Mouse (Mus musculus): ENCODE results near the gene Nrap. TPM values are rescaled to one million over a fixed set of nuclear protein-coding genes. Genes with fewer than 3 reads are reported as not detected.
A peak's percentile ranks its signal among the peaks of the same experiment; 100 is the strongest.

Gene Nrap
- polyA plus RNA-seq, 1 experiment: 25.5 TPM

- H3K4me3 ChIP-seq: no peak overlapping the region
- no peaks in the 10 kb centered on the region for H3K79me2 ChIP-seq (ENCODE audit: control insufficient read depth, insufficient read depth)
- TF ChIP-seq MYOG (IDR thresholded peaks at IDR 0.05; ENCODE audit: control insufficient read depth in 1 of 3, insufficient read depth in 1 of 3, insufficient read length in 2 of 3, low read depth in 2 of 3): no peak
- no peak for TF ChIP-seq TCF12 (IDR thresholded peaks at IDR 0.05; ENCODE audit: insufficient read depth, poor library complexity, severe bottlenecking)
- TF ChIP-seq CEBPB (IDR thresholded peaks at IDR 0.05; ENCODE audit: insufficient read depth, poor library complexity, severe bottlenecking): no peak
- no peak for TF ChIP-seq USF1 (IDR thresholded peaks at IDR 0.05; ENCODE audit: low read depth)
- no peak for TF ChIP-seq MYOD1 (IDR thresholded peaks at IDR 0.05; ENCODE audit: control insufficient read depth in 1 of 3, insufficient read length in 2 of 3, low read depth in 2 of 3)
- no peak for TF ChIP-seq POLR2A (IDR thresholded peaks at IDR 0.05; ENCODE audit: insufficient read length, low read depth)
- no peak for TF ChIP-seq SRF (IDR thresholded peaks at IDR 0.05; ENCODE audit: control insufficient read depth, insufficient read length, low read depth)
- no peak overlapping the region for H3K4me2 ChIP-seq (ENCODE audit: low read depth)
- no peak overlapping the region for H3ac ChIP-seq (ENCODE audit: control insufficient read depth, insufficient read length)
- H3K27me3 ChIP-seq (ENCODE audit: control insufficient read depth, insufficient read depth, insufficient read length): no peaks in the 10 kb centered on the region
- no peaks in the 10 kb centered on the region for H3K36me3 ChIP-seq (ENCODE audit: control insufficient read depth, insufficient read depth)
These were observed 17.6 kb downstream of the Nrap start for GRCm38 (mm10) chr19:56372226-56372625.

GRCm38 (mm10) chr19:56370389-56371150, 19.3 kb downstream of the Nrap start:
- Histone ChIP-seq H3K79me2 (ENCODE audit: control insufficient read depth, insufficient read depth) (no peaks in the 10 kb centered on the region), H3ac (ENCODE audit: control insufficient read depth, insufficient read length) (no peak overlapping the region), H3K4me2 (ENCODE audit: low read depth) (no peak overlapping the region), H3K27me3 (ENCODE audit: control insufficient read depth, insufficient read depth, insufficient read length) (no peaks in the 10 kb centered on the region), H3K36me3 (ENCODE audit: control insufficient read depth, insufficient read depth) (no peaks in the 10 kb centered on the region), H3K4me3 (no peak overlapping the region)
- TF ChIP-seq POLR2A (IDR thresholded peaks at IDR 0.05; ENCODE audit: insufficient read length, low read depth) (no peak), E2F4 (IDR thresholded peaks at IDR 0.05; ENCODE audit: insufficient read depth) (no peak), TCF12 (IDR thresholded peaks at IDR 0.05; ENCODE audit: insufficient read depth, poor library complexity, severe bottlenecking) (no peak), REST (IDR thresholded peaks at IDR 0.05; ENCODE audit: insufficient read depth, insufficient read length) (no peak), TCF3 (IDR thresholded peaks at IDR 0.05; ENCODE audit: insufficient read length, low read depth) (no peak), CEBPB (IDR thresholded peaks at IDR 0.05; ENCODE audit: insufficient read depth, poor library complexity, severe bottlenecking) (peak; percentile 83)

- Histone ChIP-seq H3ac (ENCODE audit: control insufficient read depth, insufficient read length) (no peak overlapping the region), H3K4me2 (ENCODE audit: low read depth) (no peak overlapping the region), H3K79me2 (ENCODE audit: control insufficient read depth, insufficient read depth) (no peaks in the 10 kb centered on the region), H3K27me3 (ENCODE audit: control insufficient read depth, insufficient read depth, insufficient read length) (no peaks in the 10 kb centered on the region), H3K4me3 (no peak overlapping the region), H3K36me3 (ENCODE audit: control insufficient read depth, insufficient read depth) (no peaks in the 10 kb centered on the region)
- peak in 1 of 3 experiments; percentile 19 for TF ChIP-seq MYOD1 (IDR thresholded peaks at IDR 0.05; ENCODE audit: control insufficient read depth in 1 of 3, insufficient read length in 2 of 3, low read depth in 2 of 3)
- TF ChIP-seq POLR2A (IDR thresholded peaks at IDR 0.05; ENCODE audit: insufficient read length, low read depth): no peak
- no peak for TF ChIP-seq POLR2AphosphoS2 (IDR thresholded peaks at IDR 0.05; ENCODE audit: insufficient read length, low read depth)
- peak in 1 of 3 experiments; percentile 35 for TF ChIP-seq MYOG (IDR thresholded peaks at IDR 0.05; ENCODE audit: control insufficient read depth in 1 of 3, insufficient read depth in 1 of 3, insufficient read length in 2 of 3, low read depth in 2 of 3)
- TF ChIP-seq MAX (IDR thresholded peaks at IDR 0.05; ENCODE audit: low read depth): no peak
These were observed 20.9 kb downstream of the Nrap start for GRCm38 (mm10) chr19:56368912-56369311.

GRCm38 (mm10) chr19:56367778-56368177, 22.1 kb downstream of the Nrap start:
- no peaks in the 10 kb centered on the region for H3K79me2 ChIP-seq (ENCODE audit: control insufficient read depth, insufficient read depth)
- H3K4me2 ChIP-seq (ENCODE audit: low read depth): peak overlapping the region; percentile 33
- no peak overlapping the region for H3K4me3 ChIP-seq
- H3K36me3 ChIP-seq (ENCODE audit: control insufficient read depth, insufficient read depth): no peaks in the 10 kb centered on the region
- TF ChIP-seq E2F4 (IDR thresholded peaks at IDR 0.05; ENCODE audit: insufficient read depth) (no peak), POLR2A (IDR thresholded peaks at IDR 0.05; ENCODE audit: insufficient read length, low read depth) (no peak), MYOG (IDR thresholded peaks at IDR 0.05; ENCODE audit: control insufficient read depth in 1 of 3, insufficient read depth in 1 of 3, insufficient read length in 2 of 3, low read depth in 2 of 3) (peak in 2 of 3 experiments; percentile 78 to 81), POLR2AphosphoS2 (IDR thresholded peaks at IDR 0.05; ENCODE audit: insufficient read length, low read depth) (no peak), USF1 (IDR thresholded peaks at IDR 0.05; ENCODE audit: low read depth) (no peak), MAX (IDR thresholded peaks at IDR 0.05; ENCODE audit: low read depth) (peak; percentile 58), MYOD1 (IDR thresholded peaks at IDR 0.05; ENCODE audit: control insufficient read depth in 1 of 3, insufficient read length in 2 of 3, low read depth in 2 of 3) (peak; percentile 33 to 77 (median 69)), TCF3 (IDR thresholded peaks at IDR 0.05; ENCODE audit: insufficient read length, low read depth) (peak; percentile 6), TCF12 (IDR thresholded peaks at IDR 0.05; ENCODE audit: insufficient read depth, poor library complexity, severe bottlenecking) (peak; percentile 63), CEBPB (IDR thresholded peaks at IDR 0.05; ENCODE audit: insufficient read depth, poor library complexity, severe bottlenecking) (no peak), SRF (IDR thresholded peaks at IDR 0.05; ENCODE audit: control insufficient read depth, insufficient read length, low read depth) (peak; percentile 45), REST (IDR thresholded peaks at IDR 0.05; ENCODE audit: insufficient read depth, insufficient read length) (no peak)
- no peaks in the 10 kb centered on the region for H3K27me3 ChIP-seq (ENCODE audit: control insufficient read depth, insufficient read depth, insufficient read length)
- H3ac ChIP-seq (ENCODE audit: control insufficient read depth, insufficient read length): no peak overlapping the region

DNA sequence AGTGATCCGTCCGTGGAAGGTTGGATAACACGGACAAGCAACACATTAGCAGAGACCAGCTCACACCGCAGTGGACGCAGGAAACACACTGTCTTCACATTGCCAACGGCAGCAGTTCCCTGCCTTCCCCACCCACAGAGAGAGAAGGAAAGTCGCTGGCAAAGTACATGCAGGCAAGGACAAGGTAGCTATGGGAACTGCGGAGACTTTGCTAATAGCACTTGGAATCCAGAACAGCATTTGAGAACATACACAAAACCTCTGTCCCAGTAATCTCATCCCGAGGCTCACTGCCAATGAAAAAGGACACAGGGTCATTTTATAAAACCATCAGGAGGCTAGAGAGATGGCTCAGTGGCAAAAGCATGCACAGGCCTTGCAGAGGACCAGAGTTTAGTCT, 23.2 kb downstream of the Nrap start:
- TF ChIP-seq TCF12 (IDR thresholded peaks at IDR 0.05; ENCODE audit: insufficient read depth, poor library complexity, severe bottlenecking): no peak
- no peak for TF ChIP-seq SRF (IDR thresholded peaks at IDR 0.05; ENCODE audit: control insufficient read depth, insufficient read length, low read depth)
- TF ChIP-seq E2F4 (IDR thresholded peaks at IDR 0.05; ENCODE audit: insufficient read depth): no peak
- TF ChIP-seq REST (IDR thresholded peaks at IDR 0.05; ENCODE audit: insufficient read depth, insufficient read length): no peak
- TF ChIP-seq POLR2A (IDR thresholded peaks at IDR 0.05; ENCODE audit: insufficient read length, low read depth): no peak
- TF ChIP-seq MYOG (IDR thresholded peaks at IDR 0.05; ENCODE audit: control insufficient read depth in 1 of 3, insufficient read depth in 1 of 3, insufficient read length in 2 of 3, low read depth in 2 of 3): no peak
- TF ChIP-seq TCF3 (IDR thresholded peaks at IDR 0.05; ENCODE audit: insufficient read length, low read depth): no peak
- no peak for TF ChIP-seq CEBPB (IDR thresholded peaks at IDR 0.05; ENCODE audit: insufficient read depth, poor library complexity, severe bottlenecking)
- no peak for TF ChIP-seq MYOD1 (IDR thresholded peaks at IDR 0.05; ENCODE audit: control insufficient read depth in 1 of 3, insufficient read length in 2 of 3, low read depth in 2 of 3)
- TF ChIP-seq USF1 (IDR thresholded peaks at IDR 0.05; ENCODE audit: low read depth): no peak
- TF ChIP-seq MAX (IDR thresholded peaks at IDR 0.05; ENCODE audit: low read depth): no peak
- no peak for TF ChIP-seq POLR2AphosphoS2 (IDR thresholded peaks at IDR 0.05; ENCODE audit: insufficient read length, low read depth)
- H3K79me2 ChIP-seq (ENCODE audit: control insufficient read depth, insufficient read depth): no peaks in the 10 kb centered on the region
- no peak overlapping the region for H3ac ChIP-seq (ENCODE audit: control insufficient read depth, insufficient read length)
- H3K4me2 ChIP-seq (ENCODE audit: low read depth): no peak overlapping the region
- no peaks in the 10 kb centered on the region for H3K36me3 ChIP-seq (ENCODE audit: control insufficient read depth, insufficient read depth)
- H3K27me3 ChIP-seq (ENCODE audit: control insufficient read depth, insufficient read depth, insufficient read length): no peaks in the 10 kb centered on the region
- H3K4me3 ChIP-seq: no peak overlapping the region
